Mouse (Mus musculus): Measurements from ENCODE around the gene Ctxn1. TPM values are rescaled to one million over a fixed set of nuclear protein-coding genes. Genes with fewer than 3 reads are reported as not detected.

Ctxn1 gene
- polyA plus RNA-seq (2015; fragmentation: Nextera tagmentation; extraction: Ambion mirVana) = 63.1 and 63.9 TPM in 2 replicates

DNA sequence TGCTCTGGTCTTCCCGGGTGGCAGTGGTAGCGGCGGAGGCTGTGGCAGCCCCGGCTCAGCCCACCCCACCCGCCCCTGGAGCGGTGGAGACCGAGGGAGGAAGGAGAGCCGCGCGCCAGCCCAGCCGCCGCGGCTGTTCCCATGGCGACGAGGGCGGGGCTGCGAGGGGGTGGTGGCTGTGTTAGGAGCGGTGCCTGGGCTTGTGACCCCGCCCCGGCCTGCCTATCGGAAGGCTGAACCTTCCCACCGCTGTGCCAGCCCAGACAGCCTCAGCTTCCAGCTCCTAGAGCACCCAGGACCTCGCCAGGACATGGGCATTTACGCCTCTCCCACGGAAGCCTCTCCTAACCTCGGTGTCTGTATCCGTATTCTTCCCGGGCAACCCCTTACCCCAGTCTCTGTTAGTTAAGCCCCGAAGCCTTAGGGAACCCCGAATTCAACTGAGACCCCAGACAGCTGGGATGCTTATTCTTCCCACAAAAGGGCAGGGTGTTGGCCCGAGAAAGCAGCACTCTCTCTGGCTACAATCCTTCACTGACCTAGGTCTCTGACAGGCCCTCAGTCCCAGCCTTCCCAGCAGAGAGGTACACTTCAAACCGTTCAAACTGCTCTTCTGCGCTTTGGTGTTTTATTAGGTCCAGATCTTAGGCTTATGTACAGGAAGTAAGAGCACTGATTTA lies at the start of gene Ctxn1:
TSS of gene Ctxn1 (minus strand) at position 150 of the 680 bp plus-strand sequence.
- peaks cover 27% of the 10 kb centered on the region for H3K4me1 ChIP-seq (replicated peaks)
- H3K36me3 ChIP-seq = peaks cover 45% of the 10 kb centered on the region
- 4% methylated on average over 33 of the region's 33 CpGs for WGBS
- peak within 1 kb of the TSS; percentile 87 for H3K4me2 ChIP-seq (replicated peaks)
- no peaks in the 10 kb centered on the region for H3K27me3 ChIP-seq (replicated peaks)
- no peaks in the 10 kb centered on the region for H3K9me3 ChIP-seq
- peak; percentile 96 for ATAC-seq
- H3K4me3 ChIP-seq (replicated peaks) = peak within 1 kb of the TSS; percentile 73
- H3K9ac ChIP-seq = peak within 1 kb of the TSS; percentile 65
- peak within 1 kb of the TSS; percentile 73 for H3K27ac ChIP-seq

DNA sequence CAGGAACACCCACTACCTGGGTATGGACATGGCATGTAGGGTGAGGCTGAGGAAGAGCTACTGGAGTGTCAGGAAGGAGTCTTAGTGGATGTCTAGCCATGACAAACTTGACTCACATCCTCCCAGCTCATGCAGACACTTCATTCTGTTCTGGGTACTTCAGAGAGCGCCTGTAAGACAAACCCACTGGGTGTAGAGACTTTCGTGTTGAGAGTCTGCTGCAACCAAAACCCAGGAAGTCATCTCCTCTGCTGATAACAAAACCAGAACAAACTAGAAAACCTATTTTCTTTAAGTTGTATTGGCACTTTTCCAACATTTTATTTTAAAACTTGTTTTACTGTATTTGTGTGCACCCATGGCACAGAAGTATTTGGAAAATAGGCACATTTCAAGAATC lies 46.8 kb upstream of the Ctxn1 start:
- Histone ChIP-seq H3K4me1 (replicated peaks) (no peaks in the 10 kb centered on the region), H3K27me3 (replicated peaks) (no peaks in the 10 kb centered on the region), H3K4me3 (replicated peaks) (no peak overlapping the region), H3K36me3 (peaks cover 38% of the 10 kb centered on the region), H3K27ac (no peak overlapping the region), H3K9me3 (no peaks in the 10 kb centered on the region), H3K9ac (no peak overlapping the region), H3K4me2 (replicated peaks) (no peak overlapping the region)
- ATAC-seq = no peak
- 89% methylated on average over 2 of the region's 2 CpGs for WGBS

DNA sequence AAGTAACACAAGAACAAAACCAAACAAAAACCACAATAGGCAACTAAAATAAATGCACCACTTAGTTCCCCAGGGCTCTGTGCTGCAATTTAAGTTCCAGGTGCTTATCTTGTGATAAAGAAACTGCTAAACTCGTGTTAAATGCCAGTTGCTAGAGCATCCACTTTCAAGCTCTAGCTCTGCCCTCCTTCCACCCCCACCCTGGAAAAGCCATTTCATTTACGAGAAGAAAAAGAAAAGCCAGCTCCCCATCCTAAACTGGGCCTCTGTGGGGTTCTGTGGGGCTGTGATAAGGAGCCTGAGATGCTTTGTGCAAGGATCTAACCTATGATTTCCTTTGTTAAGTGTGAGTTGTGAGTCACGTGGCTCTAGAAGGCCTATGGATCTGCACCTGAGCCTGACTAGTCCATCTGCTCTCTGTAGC lies 45.1 kb upstream of the Ctxn1 start:
- H3K4me1 ChIP-seq (replicated peaks) = no peaks in the 10 kb centered on the region
- H3K9ac ChIP-seq = no peak overlapping the region
- WGBS = 74% methylated on average over 3 of the region's 3 CpGs
- H3K27ac ChIP-seq = no peak overlapping the region
- H3K4me3 ChIP-seq (replicated peaks) = no peak overlapping the region
- ATAC-seq = no peak
- H3K9me3 ChIP-seq = no peaks in the 10 kb centered on the region
- H3K27me3 ChIP-seq (replicated peaks) = no peaks in the 10 kb centered on the region
- no peak overlapping the region for H3K4me2 ChIP-seq (replicated peaks)
- peaks cover 42% of the 10 kb centered on the region for H3K36me3 ChIP-seq

DNA sequence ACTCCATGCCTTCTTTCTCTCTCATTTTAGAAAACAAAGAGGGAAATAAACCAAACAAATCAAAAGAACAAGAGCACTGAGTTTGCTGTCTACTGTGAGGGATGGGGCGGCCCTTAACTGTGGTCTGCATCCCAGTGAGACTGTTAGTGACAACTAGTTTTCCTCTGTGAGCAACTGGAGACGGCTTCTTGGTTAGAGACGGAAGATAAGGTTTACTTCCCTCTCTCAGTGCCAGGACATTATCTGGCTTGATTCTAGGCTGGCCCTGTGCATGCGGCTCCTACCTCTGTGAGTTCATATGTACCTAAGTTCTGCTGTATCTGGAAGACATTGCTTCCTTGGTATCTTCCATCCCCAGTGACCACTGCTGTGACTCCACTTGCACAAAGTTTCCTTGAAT lies 38.7 kb upstream of the Ctxn1 start:
- 86% methylated on average over 4 of the region's 4 CpGs for WGBS
- Histone ChIP-seq H3K9ac (no peak overlapping the region), H3K27me3 (replicated peaks) (no peaks in the 10 kb centered on the region), H3K36me3 (peaks cover 38% of the 10 kb centered on the region), H3K9me3 (no peaks in the 10 kb centered on the region), H3K4me3 (replicated peaks) (no peak overlapping the region), H3K4me1 (replicated peaks) (no peaks in the 10 kb centered on the region), H3K27ac (no peak overlapping the region), H3K4me2 (replicated peaks) (no peak overlapping the region)
- ATAC-seq = no peak

DNA sequence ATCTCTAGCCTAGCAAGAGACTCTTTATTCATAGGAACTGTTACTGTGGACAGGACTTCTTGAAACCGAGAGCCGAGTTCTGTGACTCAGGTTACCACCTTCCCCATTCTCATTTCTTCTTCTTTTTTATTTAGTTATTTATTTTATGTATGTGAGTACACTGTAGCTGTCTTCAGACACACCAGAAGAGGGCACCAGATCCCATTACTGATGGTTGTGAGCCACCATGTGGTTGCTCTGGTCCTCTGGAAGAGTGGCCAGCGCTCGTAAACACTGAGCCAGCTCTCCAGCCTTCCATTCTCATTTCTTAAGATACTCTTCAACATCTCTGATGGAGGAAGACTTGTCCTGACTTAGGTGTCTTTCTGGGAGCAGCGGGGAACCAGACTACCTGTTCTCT lies 33.7 kb upstream of the Ctxn1 start:
- H3K36me3 ChIP-seq = peaks cover 17% of the 10 kb centered on the region
- H3K27ac ChIP-seq = no peak overlapping the region
- no peak for ATAC-seq
- H3K4me2 ChIP-seq (replicated peaks) = no peak overlapping the region
- 91% methylated on average over 5 of the region's 5 CpGs for WGBS
- H3K4me1 ChIP-seq (replicated peaks) = no peaks in the 10 kb centered on the region
- H3K4me3 ChIP-seq (replicated peaks) = no peak overlapping the region
- no peaks in the 10 kb centered on the region for H3K27me3 ChIP-seq (replicated peaks)
- H3K9me3 ChIP-seq = no peaks in the 10 kb centered on the region
- H3K9ac ChIP-seq = no peak overlapping the region

DNA sequence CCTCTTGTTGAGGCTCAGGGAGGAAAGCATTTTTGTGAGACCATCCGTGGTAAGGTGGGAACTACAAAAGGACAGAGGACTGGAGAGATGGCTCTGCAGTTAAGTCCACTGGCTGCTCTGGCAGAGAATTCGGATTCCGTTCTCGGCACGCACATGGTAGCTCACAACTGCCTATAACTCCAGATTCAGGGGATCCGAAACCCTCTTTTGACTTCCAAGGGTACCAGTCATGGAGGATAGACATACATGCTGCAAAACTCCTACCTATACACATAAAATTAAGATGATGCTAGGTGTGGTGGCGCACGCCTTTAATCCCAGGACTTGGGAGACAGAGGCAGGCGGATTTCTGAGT lies 17.0 kb upstream of the Ctxn1 start:
- H3K9ac ChIP-seq = peak overlapping the region; percentile 48

DNA sequence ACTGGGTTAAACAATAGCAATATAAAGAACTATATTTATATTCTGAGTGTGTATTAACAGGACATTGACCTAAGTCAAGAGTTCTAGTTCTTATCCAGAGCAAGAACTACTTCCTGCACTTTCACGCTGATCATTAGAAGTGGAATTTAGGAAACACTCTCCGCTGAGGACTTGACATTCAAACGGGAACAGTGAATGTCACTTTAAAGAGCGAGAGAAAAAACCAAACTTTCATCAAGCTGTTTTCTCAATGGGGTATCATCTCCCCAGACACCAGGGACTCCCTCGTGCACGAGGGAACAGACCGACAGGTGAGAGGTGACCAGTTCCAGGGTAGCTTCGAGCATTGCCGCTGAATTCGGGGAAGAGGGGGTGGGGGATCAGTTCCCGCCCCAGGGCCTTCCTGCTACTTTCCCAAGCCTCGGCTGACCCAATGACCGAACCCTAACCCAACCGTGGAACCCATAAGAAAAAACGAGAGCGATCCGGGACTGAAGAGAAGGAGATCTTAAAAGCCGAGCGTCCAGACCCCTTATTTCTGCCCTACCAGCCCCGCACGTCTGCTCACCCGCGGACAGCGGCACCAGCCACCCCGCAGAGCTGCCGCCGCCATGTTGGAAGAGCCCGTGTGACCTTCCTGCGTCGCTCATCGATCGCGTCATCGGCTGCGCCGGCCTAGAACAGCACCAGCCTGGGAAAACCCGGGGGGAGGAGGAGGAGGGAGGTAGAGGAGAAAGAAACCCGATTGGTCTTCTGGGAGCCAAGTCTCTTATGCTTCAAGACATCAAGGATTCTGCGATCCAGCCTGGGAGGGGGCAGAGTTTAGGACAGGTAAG lies 16.4 kb upstream of the Ctxn1 start, which contains the start of gene Timm44:
TSS of gene Timm44 (minus strand) at position 639 of the 836 bp plus-strand sequence.
- Histone ChIP-seq H3K4me2 (replicated peaks) (peak within 1 kb of the TSS; percentile 75), H3K4me1 (replicated peaks) (peaks cover 7% of the 10 kb centered on the region; the same call in 1 of the 2 replicates), H3K27ac (peak within 1 kb of the TSS; percentile 13; the same call in 1 of the 2 replicates), H3K36me3 (peaks cover 16% of the 10 kb centered on the region; the same call in 1 of the 2 replicates), H3K9me3 (no peaks in the 10 kb centered on the region), H3K27me3 (replicated peaks) (no peaks in the 10 kb centered on the region), H3K4me3 (replicated peaks) (peak within 1 kb of the TSS; percentile 68), H3K9ac (peak within 1 kb of the TSS; percentile 67)
- under 1% methylated on average over 39 of the region's 39 CpGs for WGBS
- peak; percentile 99 for ATAC-seq

More for the DNA sequence above, 17.0 kb upstream of the Ctxn1 start:
- peaks cover 16% of the 10 kb centered on the region; the same call in 1 of the 2 replicates for H3K36me3 ChIP-seq
- no peaks in the 10 kb centered on the region for H3K9me3 ChIP-seq
- H3K27me3 ChIP-seq (replicated peaks) = no peaks in the 10 kb centered on the region
- WGBS = 25% methylated on average over 9 of the region's 9 CpGs
- peak; percentile 64; the same call in 1 of the 2 replicates for ATAC-seq
- H3K27ac ChIP-seq = peak overlapping the region; percentile 13; the same call in 1 of the 2 replicates
- peaks cover 7% of the 10 kb centered on the region; the same call in 1 of the 2 replicates for H3K4me1 ChIP-seq (replicated peaks)
- H3K4me3 ChIP-seq (replicated peaks) = peak overlapping the region; percentile 68
- peak overlapping the region; percentile 75 for H3K4me2 ChIP-seq (replicated peaks)

DNA sequence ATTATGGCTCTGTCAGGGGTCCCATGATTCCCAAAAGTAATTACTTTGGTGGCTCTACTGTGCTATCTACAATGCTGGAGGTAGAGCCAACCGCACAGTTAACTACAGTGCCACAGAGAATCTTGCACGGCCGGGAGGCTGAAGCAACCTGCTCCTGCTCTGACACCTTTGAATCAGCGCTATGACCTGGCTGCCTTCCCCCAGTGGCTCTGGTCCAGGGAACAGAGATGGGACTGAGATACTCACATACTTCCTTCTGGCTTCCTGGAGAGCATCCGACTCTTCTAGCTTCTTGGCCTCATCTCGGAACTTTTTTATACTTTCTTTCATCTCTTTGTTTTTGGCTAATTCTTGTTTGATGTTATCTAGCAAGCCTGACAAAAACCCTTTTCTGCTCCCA lies 10.5 kb upstream of the Ctxn1 start:
- Histone ChIP-seq H3K4me1 (replicated peaks) (0 out of 2 replicates have a peak, but pooled peaks cover 3% of the 10 kb centered on the region), H3K9me3 (no peaks in the 10 kb centered on the region), H3K27me3 (replicated peaks) (no peaks in the 10 kb centered on the region), H3K4me3 (replicated peaks) (no peak overlapping the region), H3K9ac (no peak overlapping the region), H3K4me2 (replicated peaks) (no peak overlapping the region), H3K36me3 (peaks cover 54% of the 10 kb centered on the region), H3K27ac (no peak overlapping the region)
- ATAC-seq = no peak
- 91% methylated on average over 6 of the region's 6 CpGs for WGBS

DNA sequence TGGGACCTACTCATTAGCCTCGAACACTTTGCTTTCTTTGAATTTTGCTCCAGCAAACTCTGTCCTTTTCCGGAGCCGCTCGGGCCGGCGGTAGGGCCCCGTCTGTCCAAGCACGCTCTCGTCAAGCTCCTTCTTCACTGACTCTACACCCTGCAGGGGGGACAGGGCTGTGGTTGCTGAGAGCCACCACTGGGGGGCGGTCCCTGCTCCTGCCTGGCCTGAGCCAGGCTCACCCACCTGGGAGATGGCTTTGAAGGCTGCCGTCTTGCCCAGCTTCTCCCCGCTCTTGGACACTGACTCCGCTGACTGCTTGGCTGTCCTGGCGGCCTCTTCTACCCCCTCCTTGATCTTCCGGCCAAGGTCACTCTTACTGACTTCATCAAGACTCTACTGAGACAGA lies 8.6 kb upstream of the Ctxn1 start:
- Histone ChIP-seq H3K27me3 (replicated peaks) (no peaks in the 10 kb centered on the region), H3K36me3 (peaks cover 59% of the 10 kb centered on the region), H3K9ac (no peak overlapping the region), H3K4me2 (replicated peaks) (no peak overlapping the region), H3K9me3 (no peaks in the 10 kb centered on the region), H3K27ac (no peak overlapping the region), H3K4me3 (replicated peaks) (no peak overlapping the region), H3K4me1 (replicated peaks) (no peaks in the 10 kb centered on the region)
- ATAC-seq = peak; percentile 46; the same call in 1 of the 2 replicates
- 75% methylated on average over 15 of the region's 15 CpGs for WGBS

DNA sequence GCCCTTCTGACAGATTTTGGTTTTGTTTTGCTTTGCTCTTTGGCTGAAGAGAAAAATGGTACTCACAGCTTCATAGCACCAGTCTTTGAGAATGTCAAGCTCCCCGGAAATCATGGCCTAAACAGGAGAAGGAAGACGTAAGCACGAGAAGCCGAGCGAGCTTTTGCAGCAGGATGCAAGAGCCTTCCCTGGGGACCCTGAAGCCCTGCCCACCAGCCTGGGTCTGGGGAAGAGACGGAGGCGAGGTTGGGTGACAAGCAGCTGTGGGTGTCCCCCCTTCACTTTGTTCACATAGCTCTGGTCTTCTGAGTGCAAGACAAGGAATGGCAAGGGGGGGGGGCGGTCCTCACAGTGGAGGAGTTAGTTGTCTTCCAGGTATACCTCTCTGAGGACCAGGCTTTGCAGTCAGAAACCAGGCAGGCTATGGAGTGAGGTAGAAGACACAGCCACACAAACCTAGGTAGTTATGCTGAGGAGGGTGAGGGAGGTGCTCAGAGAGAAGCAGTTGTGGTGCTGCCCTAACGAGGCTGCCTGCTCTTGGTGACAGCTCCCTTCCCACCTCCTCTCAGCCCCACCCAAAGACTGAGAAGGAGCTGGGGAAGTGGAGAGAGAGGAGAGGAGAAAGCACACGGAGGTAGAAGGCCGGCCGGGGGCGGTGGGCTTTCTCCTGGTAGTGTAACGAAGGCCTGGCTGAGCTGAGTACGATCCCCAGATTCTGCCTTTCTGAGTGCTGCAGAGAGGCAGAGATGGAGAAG lies 6.3 kb upstream of the Ctxn1 start:
- Histone ChIP-seq H3K4me1 (replicated peaks) (no peaks in the 10 kb centered on the region), H3K4me3 (replicated peaks) (no peak overlapping the region), H3K4me2 (replicated peaks) (no peak overlapping the region), H3K9ac (no peak overlapping the region), H3K27me3 (replicated peaks) (no peaks in the 10 kb centered on the region), H3K9me3 (no peaks in the 10 kb centered on the region), H3K36me3 (peaks cover 65% of the 10 kb centered on the region), H3K27ac (no peak overlapping the region)
- no peak for ATAC-seq
- WGBS = 91% methylated on average over 15 of the region's 15 CpGs

DNA sequence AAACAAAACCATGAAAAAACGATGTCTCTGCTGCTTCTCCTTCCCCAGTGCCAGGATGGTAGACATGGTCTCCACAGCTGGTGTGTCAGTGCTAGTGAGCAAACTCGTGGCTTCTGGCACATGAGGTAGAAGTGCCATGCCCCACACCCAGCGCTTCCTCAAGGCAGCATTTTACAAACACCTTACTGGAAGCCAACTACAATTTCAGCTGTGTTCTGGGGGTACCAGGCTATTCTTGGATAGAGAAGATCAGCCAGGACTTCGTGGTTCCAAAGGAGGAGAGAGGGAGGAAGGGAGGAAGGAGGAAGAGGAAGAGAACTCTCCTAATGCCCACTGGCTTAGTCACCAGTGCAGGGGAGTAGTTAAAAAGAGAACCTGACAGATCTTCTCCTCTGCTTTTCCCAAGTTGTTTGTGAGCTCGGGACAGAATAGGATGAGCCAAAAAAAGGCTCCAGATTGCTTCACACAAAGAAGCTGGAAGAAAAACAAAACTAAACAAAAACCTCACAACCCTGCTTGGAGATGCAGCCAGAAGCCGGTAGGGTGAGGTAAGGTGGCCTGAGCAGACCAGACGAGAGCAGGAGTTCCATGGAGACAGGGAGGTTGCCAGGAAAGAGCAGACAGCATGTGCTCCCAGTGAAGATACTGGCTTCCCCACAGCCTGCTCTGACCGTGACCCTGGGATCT lies 4.2 kb upstream of the Ctxn1 start:
- Histone ChIP-seq H3K36me3 (peaks cover 57% of the 10 kb centered on the region), H3K27me3 (replicated peaks) (no peaks in the 10 kb centered on the region), H3K4me1 (replicated peaks) (peaks cover 13% of the 10 kb centered on the region; the same call in 1 of the 2 replicates), H3K4me2 (replicated peaks) (no peak overlapping the region), H3K9ac (no peak overlapping the region), H3K9me3 (no peaks in the 10 kb centered on the region), H3K27ac (no peak overlapping the region), H3K4me3 (replicated peaks) (no peak overlapping the region)
- WGBS = 86% methylated on average over 8 of the region's 8 CpGs
- ATAC-seq = no peak
